Comparison of ENCODE assay signal across 9 mouse cellular contexts in the genomic region with DNA sequence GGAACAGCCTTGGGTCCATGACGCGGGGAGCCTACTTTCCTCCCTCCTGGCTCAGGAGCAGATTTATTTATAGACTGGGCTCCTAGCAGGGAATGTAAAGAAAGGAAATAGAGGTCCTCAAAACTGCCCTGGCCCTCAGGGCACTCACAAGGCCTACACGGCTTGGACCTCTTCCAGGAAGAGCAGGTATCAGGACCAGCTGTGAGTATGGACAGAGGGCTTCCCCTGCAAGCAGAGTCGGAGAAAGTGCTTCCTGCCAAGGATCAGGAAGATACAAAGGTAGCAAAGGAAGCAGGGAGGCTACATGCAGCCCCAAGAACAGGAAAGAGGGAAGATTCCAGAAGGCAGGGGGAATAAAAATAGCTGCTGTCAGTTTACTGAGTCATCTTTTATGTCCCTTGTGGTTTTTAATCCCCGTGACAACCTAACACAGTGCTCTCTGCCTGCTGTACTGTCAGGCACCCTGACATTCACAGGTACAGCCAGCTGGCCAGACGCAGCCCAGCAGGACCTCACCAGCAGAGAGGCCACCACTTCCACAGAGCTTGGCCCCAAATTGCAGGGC.
DNase-seq lines count a peak whose midpoint lies in the region; ATAC-seq and TF ChIP-seq lines count a peak whose summit lies in the region.
"Had no signal": no experiment of that assay in that cellular context is flagged by ENCODE, and none has a peak within 500 bp of the region (broad histone marks: within the 10 kb centered on the region; RNA-seq: fewer than 3 reads in every experiment).

No protein-coding gene starts in this region.

- H3K4me2 ChIP-seq in forebrain, embryonic 14.5 days (ENCODE audit: low read length), result no peak overlapping the region
- no peak overlapping the region for H3K4me2 ChIP-seq in forebrain, postnatal 0 days (ENCODE audit: low read depth)
- H3K4me2 ChIP-seq in lung, embryonic 14.5 days, result no peak overlapping the region
- no peak overlapping the region for H3K4me2 ChIP-seq in liver, embryonic 12.5 days
- H3K4me2 ChIP-seq: embryonic facial prominence, embryonic 13.5 days had no signal

- 0 out of 2 replicates have a peak overlapping the region, but pooled peaks have one; percentile 13 for H3K9ac ChIP-seq in forebrain, embryonic 14.5 days (ENCODE audit: low read length)
- H3K9ac ChIP-seq in forebrain, postnatal 0 days, result no peak overlapping the region
- no peak overlapping the region for H3K9ac ChIP-seq in lung, embryonic 14.5 days
- H3K9ac ChIP-seq in liver, embryonic 12.5 days, result no peak overlapping the region
- H3K9ac ChIP-seq: embryonic facial prominence, embryonic 13.5 days had no signal

- H3K9me3 ChIP-seq in forebrain, embryonic 14.5 days (replicated peaks; ENCODE audit: control insufficient read depth, low read length), result no peaks in the 10 kb centered on the region
- no peaks in the 10 kb centered on the region for H3K9me3 ChIP-seq in forebrain, postnatal 0 days (ENCODE audit: low read length)
- no peaks in the 10 kb centered on the region for H3K9me3 ChIP-seq in lung, embryonic 14.5 days (ENCODE audit: low read depth, low read length)
- H3K9me3 ChIP-seq in liver, embryonic 12.5 days (replicated peaks), result no peaks in the 10 kb centered on the region
- H3K9me3 ChIP-seq: embryonic facial prominence, embryonic 13.5 days had no signal

- ATAC-seq in forebrain, embryonic 14.5 days, result no peak
- no peak for ATAC-seq in forebrain, postnatal 0 days
- no peak for ATAC-seq in lung, embryonic 14.5 days (ENCODE audit: insufficient read depth)
- ATAC-seq in liver, embryonic 12.5 days, result no peak

- no peak for TF ChIP-seq CTCF in forebrain, postnatal 0 days (IDR thresholded peaks at IDR 0.05; ENCODE audit: low read depth)
- no peak for TF ChIP-seq CTCF in lung, embryonic 14.5 days (IDR thresholded peaks at IDR 0.05; ENCODE audit: low read depth)

- no peaks in the 10 kb centered on the region for H3K36me3 ChIP-seq in forebrain, embryonic 14.5 days (ENCODE audit: control insufficient read depth, insufficient read depth, low read length)
- H3K36me3 ChIP-seq in forebrain, postnatal 0 days (ENCODE audit: insufficient read depth), result no peaks in the 10 kb centered on the region
- H3K36me3 ChIP-seq in lung, embryonic 14.5 days (ENCODE audit: insufficient read depth), result no peaks in the 10 kb centered on the region
- no peaks in the 10 kb centered on the region for H3K36me3 ChIP-seq in liver, embryonic 12.5 days
- H3K36me3 ChIP-seq: embryonic facial prominence, embryonic 13.5 days had no signal

- DNase-seq in forebrain, embryonic 14.5 days (ENCODE audit: low spot score), result no peak
- DNase-seq in forebrain, postnatal 0 days, result no peak
- DNase-seq in lung, embryonic 14.5 days, result peak; percentile 53
- no peak for DNase-seq in lung, postnatal 10 days
- DNase-seq in cerebellum, adult 8-10 months, result peak; percentile 66
- DNase-seq in gastrocnemius, postnatal 25 days, result no peak
- no peak for DNase-seq in testis, postnatal 10 days (ENCODE audit: low spot score)

- peaks cover 12% of the 10 kb centered on the region; the same call in 1 of the 2 replicates for H3K4me1 ChIP-seq in forebrain, embryonic 14.5 days (ENCODE audit: control insufficient read depth, insufficient read depth, low read length)
- H3K4me1 ChIP-seq in forebrain, postnatal 0 days (ENCODE audit: insufficient read depth), result peaks cover 13% of the 10 kb centered on the region; the same call in 1 of the 2 replicates
- H3K4me1 ChIP-seq in lung, embryonic 14.5 days (ENCODE audit: insufficient read depth), result peaks cover 23% of the 10 kb centered on the region
- H3K4me1 ChIP-seq in liver, embryonic 12.5 days, result peaks cover 71% of the 10 kb centered on the region

- H3K27me3 ChIP-seq in forebrain, embryonic 14.5 days (replicated peaks; ENCODE audit: control insufficient read depth, insufficient read depth, low read length), result no peaks in the 10 kb centered on the region
- H3K27me3 ChIP-seq in forebrain, postnatal 0 days (ENCODE audit: insufficient read depth, low read length), result no peaks in the 10 kb centered on the region
- H3K27me3 ChIP-seq in lung, embryonic 14.5 days (ENCODE audit: insufficient read depth, low read length), result no peaks in the 10 kb centered on the region
- H3K27me3 ChIP-seq in liver, embryonic 12.5 days (replicated peaks), result no peaks in the 10 kb centered on the region

- no peak overlapping the region for H3K4me3 ChIP-seq in forebrain, embryonic 14.5 days (ENCODE audit: low read depth, low read length)
- H3K4me3 ChIP-seq in forebrain, postnatal 0 days (ENCODE audit: low read depth, low read length), result no peak overlapping the region
- no peak overlapping the region for H3K4me3 ChIP-seq in lung, embryonic 14.5 days (ENCODE audit: low read depth, low read length)
- H3K4me3 ChIP-seq in liver, embryonic 12.5 days, result no peak overlapping the region
- H3K4me3 ChIP-seq: embryonic facial prominence, embryonic 13.5 days had no signal

- WGBS in forebrain, embryonic 14.5 days, result 68% methylated on average over 6 of the region's 6 CpGs
- 61% methylated on average over 6 of the region's 6 CpGs for WGBS in forebrain, postnatal 0 days
- WGBS in lung, embryonic 14.5 days, result 42% methylated on average over 6 of the region's 6 CpGs
- WGBS in liver, embryonic 12.5 days (ENCODE audit: insufficient replicate concordance), result 26% methylated on average over 6 of the region's 6 CpGs

- no peak overlapping the region for H3K27ac ChIP-seq in forebrain, embryonic 14.5 days (ENCODE audit: low read depth, low read length)
- no peak overlapping the region for H3K27ac ChIP-seq in forebrain, postnatal 0 days (ENCODE audit: low read depth, low read length)
- peak overlapping the region; percentile 36; the same call in 1 of the 2 replicates for H3K27ac ChIP-seq in lung, embryonic 14.5 days (ENCODE audit: low read depth)
- H3K27ac ChIP-seq in liver, embryonic 12.5 days, result 0 out of 2 replicates have a peak overlapping the region, but pooled peaks have one; percentile 45
- H3K27ac ChIP-seq: embryonic facial prominence, embryonic 13.5 days had no signal

Comparison
In these comparisons a context has a peak if more than half of its experiments do, and no peak if none do; other contexts are left out.
1. DNase-seq: peak in lung, embryonic 14.5 days (single experiment) and cerebellum, adult 8-10 months (single experiment); none in forebrain, embryonic 14.5 days (single experiment), forebrain, postnatal 0 days (single experiment), lung, postnatal 10 days (single experiment), gastrocnemius, postnatal 25 days (single experiment) and testis, postnatal 10 days (single experiment).
2. H3K27ac ChIP-seq: peak in lung, embryonic 14.5 days (single experiment) and liver, embryonic 12.5 days (single experiment); none in forebrain, embryonic 14.5 days (single experiment) and forebrain, postnatal 0 days (single experiment).